Mouse (Mus musculus): ENCODE measurements around the gene Idh3a.

- TF ChIP-seq CTCF (IDR thresholded peaks at IDR 0.05; ENCODE audit: control insufficient read depth, insufficient read depth, insufficient read length): no peak
- no peak for TF ChIP-seq CEBPB (IDR thresholded peaks at IDR 0.05; ENCODE audit: low read depth)
- TF ChIP-seq USF1 (IDR thresholded peaks at IDR 0.05; ENCODE audit: low read depth): no peak
- TF ChIP-seq MAX (IDR thresholded peaks at IDR 0.05): no peak
- TF ChIP-seq MYOD1 (IDR thresholded peaks at IDR 0.05; ENCODE audit: control insufficient read depth, insufficient read length, low read depth): no peak
These were observed 66.6 kb downstream of the Idh3a start for GRCm38 (mm10) chr9:54652778-54653177.
